ENCODE assay signal across 26 mouse cellular contexts in the genomic region with DNA sequence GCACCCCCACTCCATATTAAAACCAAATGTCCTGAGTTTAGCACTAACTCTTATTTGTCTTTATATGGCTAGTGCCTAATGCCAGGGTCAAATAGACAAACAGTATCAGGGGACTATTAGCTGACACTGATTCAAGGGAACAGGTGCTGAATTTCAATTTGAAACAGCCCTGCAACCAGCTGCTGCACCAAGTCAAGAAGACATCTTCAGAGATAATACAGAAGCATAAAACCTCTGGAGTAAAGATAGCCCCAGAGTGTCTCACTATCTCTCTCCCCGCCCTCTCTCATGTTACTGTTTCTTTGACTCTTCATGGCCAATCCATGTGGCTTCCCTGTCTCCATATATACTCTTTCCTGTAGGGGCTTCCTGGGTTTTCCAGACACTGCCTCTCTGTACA.
"Had no signal": no experiment of that assay in that cellular context is flagged by ENCODE, and none has a peak within 500 bp of the region (broad histone marks: within the 10 kb centered on the region; RNA-seq: fewer than 3 reads in every experiment).

No protein-coding gene starts in this region.

- H3K4me1 ChIP-seq: hindbrain, embryonic 10.5 days; hindbrain, embryonic 12.5 days; intestine, embryonic 15.5 days; kidney, embryonic 15.5 days; limb, embryonic 13.5 days; limb, embryonic 15.5 days had no signal

- H3K9ac ChIP-seq: heart, embryonic 12.5 days; hindbrain, embryonic 12.5 days; hindbrain, embryonic 14.5 days; intestine, embryonic 15.5 days; kidney, embryonic 15.5 days; limb, embryonic 13.5 days; limb, embryonic 15.5 days had no signal

- H3K27me3 ChIP-seq: heart, embryonic 12.5 days; hindbrain, embryonic 12.5 days; intestine, embryonic 15.5 days; kidney, embryonic 15.5 days; limb, embryonic 13.5 days; limb, embryonic 15.5 days had no signal

- DNase-seq: gastrocnemius, adult 2 months; gastrocnemius, postnatal 10 days; gastrocnemius, postnatal 25 days; heart, adult 18-20 months; heart, postnatal 10 days; heart, postnatal 4 days; kidney, adult 18-20 months; kidney, adult 8-10 months; kidney, postnatal 10 days; kidney, postnatal 25 days; kidney, postnatal 4 days; left cerebral cortex, postnatal 4 days had no signal

- H3K9me3 ChIP-seq: heart, embryonic 10.5 days; heart, embryonic 12.5 days; hindbrain, embryonic 10.5 days; hindbrain, embryonic 12.5 days; intestine, embryonic 15.5 days; kidney, embryonic 15.5 days; limb, embryonic 13.5 days; limb, embryonic 15.5 days had no signal

- H3K4me2 ChIP-seq: heart, embryonic 12.5 days; hindbrain, embryonic 12.5 days; hindbrain, embryonic 14.5 days; intestine, embryonic 15.5 days; kidney, embryonic 15.5 days; limb, embryonic 13.5 days; limb, embryonic 15.5 days had no signal

- H3K4me3 ChIP-seq: gastrocnemius, adult 2 months; heart, embryonic 10.5 days; heart, embryonic 12.5 days; hindbrain, embryonic 10.5 days; hindbrain, embryonic 12.5 days; intestine, embryonic 15.5 days; kidney, embryonic 15.5 days; layer of hippocampus, adult 2 months; left cerebral cortex, adult 2 months; limb, embryonic 13.5 days; limb, embryonic 15.5 days had no signal

- H3K27ac ChIP-seq: gastrocnemius, adult 2 months; heart, embryonic 10.5 days; hindbrain, embryonic 10.5 days; hindbrain, embryonic 12.5 days; hindbrain, embryonic 14.5 days; intestine, embryonic 15.5 days; kidney, embryonic 15.5 days; layer of hippocampus, adult 2 months; left cerebral cortex, adult 2 months; limb, embryonic 13.5 days; limb, embryonic 15.5 days had no signal

- ATAC-seq: hindbrain, embryonic 16.5 days; inflammation-experienced regulatory T-cells, adult 6 months; intestine, embryonic 15.5 days; intestine, postnatal 0 days had no signal
